Mouse (Mus musculus) gastrocnemius, postnatal 14 days (tissue): ENCODE measurements around the gene Dexi. TPM values are rescaled to one million over a fixed set of nuclear protein-coding genes. Genes with fewer than 3 reads are reported as not detected.

Experiments
- DNase-seq: peaks from one replicate; pipeline ENCODE4 v3.0.0; 2021; ENCODE audit warnings: mixed read lengths
- intact Hi-C: fragments of 180-260 bp; cut with DNase I; formaldehyde crosslinking; loops from one replicate; pipeline ENCODE4 v1.15.1; 2025; ENCODE audit warnings: low total_unique reads
- total RNA-seq, 2 experiments: library from RNA; stranded (reverse); gene quantifications; 2 replicates each; pipeline ENCODE4 v1.2.3; 2021

Gene Dexi
- total RNA-seq, 2 experiments from 2014 or later, result 25.9 to 26.0 TPM

- DNase-seq, result peak; percentile 97
- intact Hi-C loops, result no loop called here
Observed at GRCm38 (mm10) chr16:10544995-10545622, 2.3 kb upstream of the Dexi start, which contains the start of gene Clec16a. Gene Clec16a (plus strand): TSS chr16:10545339.

GRCm38 (mm10) chr16:10542266-10542665, 588 bp downstream of the Dexi start:
- intact Hi-C loops, result no loop called here
- no peak for DNase-seq

- no peak for DNase-seq
- intact Hi-C loops, result no loop called here
Observed at GRCm38 (mm10) chr16:10541598-10541930, 1.3 kb downstream of the Dexi start.

- intact Hi-C loops, result no loop called here
- no peak for DNase-seq
Observed at GRCm38 (mm10) chr16:10540763-10541597, 1.9 kb downstream of the Dexi start.

GRCm38 (mm10) chr16:10536961-10537360, 5.9 kb downstream of the Dexi start:
- no peak for DNase-seq
- intact Hi-C loops, result no loop called here

GRCm38 (mm10) chr16:10536323-10536722, 6.5 kb downstream of the Dexi start:
- intact Hi-C loops, result no loop called here
- DNase-seq, result no peak

GRCm38 (mm10) chr16:10534567-10534966, 8.3 kb downstream of the Dexi start:
- intact Hi-C loops, result no loop called here
- DNase-seq, result peak; percentile 81

- DNase-seq, result no peak
- intact Hi-C loops, result no loop called here
Observed at GRCm38 (mm10) chr16:10533781-10534180, 9.1 kb downstream of the Dexi start.

- intact Hi-C loops, result no loop called here
- no peak for DNase-seq
Observed at GRCm38 (mm10) chr16:10530179-10530578, 12.7 kb downstream of the Dexi start.

- no peak for DNase-seq
- intact Hi-C loops, result no loop called here
Observed at GRCm38 (mm10) chr16:10528382-10528781, 14.5 kb downstream of the Dexi start.

- intact Hi-C loops, result no loop called here
- no peak for DNase-seq
Observed at GRCm38 (mm10) chr16:10527046-10527644, 15.7 kb downstream of the Dexi start.

- DNase-seq, result no peak
- intact Hi-C loops, result no loop called here
Observed at GRCm38 (mm10) chr16:10525610-10525980, 17.3 kb downstream of the Dexi start.

- no peak for DNase-seq
- intact Hi-C loops, result loop anchor here (5.0 kb wide), 2 partner anchors 108 to 243 kb away; no protein-coding TSS in a partner anchor
Observed at GRCm38 (mm10) chr16:10524866-10525609, 17.8 kb downstream of the Dexi start.

- no peak for DNase-seq
- intact Hi-C loops, result loop anchor here (5.0 kb wide), 2 partner anchors 106 to 241 kb away; no protein-coding TSS in a partner anchor
Observed at GRCm38 (mm10) chr16:10523650-10524049, 19.2 kb downstream of the Dexi start.

GRCm38 (mm10) chr16:10522811-10523210, 20.0 kb downstream of the Dexi start:
- intact Hi-C loops, result loop anchor here (5.0 kb wide), 2 partner anchors 106 to 241 kb away; no protein-coding TSS in a partner anchor
- peak; percentile 46 for DNase-seq

GRCm38 (mm10) chr16:10520908-10521614, 21.8 kb downstream of the Dexi start:
- intact Hi-C loops, result loop anchor here (5.0 kb wide), 2 partner anchors 104 to 239 kb away; no protein-coding TSS in a partner anchor
- DNase-seq, result peak; percentile 58

- no peak for DNase-seq
- intact Hi-C loops, result no loop called here
Observed at GRCm38 (mm10) chr16:10518030-10518429, 24.8 kb downstream of the Dexi start.

GRCm38 (mm10) chr16:10515953-10516572, 26.8 kb downstream of the Dexi start:
- no peak for DNase-seq
- intact Hi-C loops, result no loop called here

GRCm38 (mm10) chr16:10511134-10511520, 31.7 kb downstream of the Dexi start:
- no peak for DNase-seq
- intact Hi-C loops, result no loop called here
